Mouse (Mus musculus): ENCODE data around the gene Gnao1.

Gene Gnao1

GRCm38 (mm10) chr8:93941636-93942054 lies 131.9 kb downstream of the Gnao1 start:
- DNase-seq (ENCODE audit: low read depth, low spot score), result no peak

- no peak for DNase-seq (ENCODE audit: low read depth, low spot score)
These were observed 136.0 kb downstream of the Gnao1 start for GRCm38 (mm10) chr8:93945781-93946180.

- DNase-seq (ENCODE audit: low read depth, low spot score), result no peak
These were observed 136.6 kb downstream of the Gnao1 start for GRCm38 (mm10) chr8:93946397-93946796.

- DNase-seq (ENCODE audit: low read depth, low spot score), result no peak
These were observed 140.4 kb downstream of the Gnao1 start for GRCm38 (mm10) chr8:93950133-93950532.

- DNase-seq (ENCODE audit: low read depth, low spot score), result peak; percentile 61
These were observed 142.7 kb downstream of the Gnao1 start for GRCm38 (mm10) chr8:93952511-93952910.

- DNase-seq (ENCODE audit: low read depth, low spot score), result no peak
These were observed 148.6 kb downstream of the Gnao1 start for GRCm38 (mm10) chr8:93958402-93958801.

- no peak for DNase-seq (ENCODE audit: low read depth, low spot score)
These were observed 151.1 kb downstream of the Gnao1 start for GRCm38 (mm10) chr8:93960909-93961308.

GRCm38 (mm10) chr8:93968293-93968692 lies 158.5 kb downstream of the Gnao1 start:
- DNase-seq (ENCODE audit: low read depth, low spot score), result no peak

GRCm38 (mm10) chr8:93969626-93970340 lies 160.0 kb downstream of the Gnao1 start:
- no peak for DNase-seq (ENCODE audit: low read depth, low spot score)

GRCm38 (mm10) chr8:93971451-93971850 lies 161.7 kb downstream of the Gnao1 start:
- DNase-seq (ENCODE audit: low read depth, low spot score), result peak; percentile 29

GRCm38 (mm10) chr8:93972211-93972610 lies 162.4 kb downstream of the Gnao1 start:
- no peak for DNase-seq (ENCODE audit: low read depth, low spot score)

- DNase-seq (ENCODE audit: low read depth, low spot score), result no peak
These were observed 163.4 kb downstream of the Gnao1 start for GRCm38 (mm10) chr8:93972971-93973734.

- no peak for DNase-seq (ENCODE audit: low read depth, low spot score)
These were observed 164.1 kb downstream of the Gnao1 start for GRCm38 (mm10) chr8:93973831-93974375.

- no peak for DNase-seq (ENCODE audit: low read depth, low spot score)
These were observed 164.9 kb downstream of the Gnao1 start for GRCm38 (mm10) chr8:93974602-93975186.

GRCm38 (mm10) chr8:93975358-93975757 lies 165.6 kb downstream of the Gnao1 start:
- no peak for DNase-seq (ENCODE audit: low read depth, low spot score)

GRCm38 (mm10) chr8:93976446-93977211 lies 166.9 kb downstream of the Gnao1 start:
- no peak for DNase-seq (ENCODE audit: low read depth, low spot score)

GRCm38 (mm10) chr8:93980141-93980540 lies 170.4 kb downstream of the Gnao1 start:
- DNase-seq (ENCODE audit: low read depth, low spot score), result no peak

GRCm38 (mm10) chr8:93981679-93982215 lies 172.0 kb downstream of the Gnao1 start:
- DNase-seq (ENCODE audit: low read depth, low spot score), result no peak

GRCm38 (mm10) chr8:93983827-93984226 lies 174.1 kb downstream of the Gnao1 start:
- no peak for DNase-seq (ENCODE audit: low read depth, low spot score)

- no peak for DNase-seq (ENCODE audit: low read depth, low spot score)
These were observed 175.0 kb downstream of the Gnao1 start for GRCm38 (mm10) chr8:93984731-93985130.

- DNase-seq (ENCODE audit: low read depth, low spot score), result no peak
These were observed 180.0 kb downstream of the Gnao1 start for GRCm38 (mm10) chr8:93989739-93990138.
